In the genomic region with DNA sequence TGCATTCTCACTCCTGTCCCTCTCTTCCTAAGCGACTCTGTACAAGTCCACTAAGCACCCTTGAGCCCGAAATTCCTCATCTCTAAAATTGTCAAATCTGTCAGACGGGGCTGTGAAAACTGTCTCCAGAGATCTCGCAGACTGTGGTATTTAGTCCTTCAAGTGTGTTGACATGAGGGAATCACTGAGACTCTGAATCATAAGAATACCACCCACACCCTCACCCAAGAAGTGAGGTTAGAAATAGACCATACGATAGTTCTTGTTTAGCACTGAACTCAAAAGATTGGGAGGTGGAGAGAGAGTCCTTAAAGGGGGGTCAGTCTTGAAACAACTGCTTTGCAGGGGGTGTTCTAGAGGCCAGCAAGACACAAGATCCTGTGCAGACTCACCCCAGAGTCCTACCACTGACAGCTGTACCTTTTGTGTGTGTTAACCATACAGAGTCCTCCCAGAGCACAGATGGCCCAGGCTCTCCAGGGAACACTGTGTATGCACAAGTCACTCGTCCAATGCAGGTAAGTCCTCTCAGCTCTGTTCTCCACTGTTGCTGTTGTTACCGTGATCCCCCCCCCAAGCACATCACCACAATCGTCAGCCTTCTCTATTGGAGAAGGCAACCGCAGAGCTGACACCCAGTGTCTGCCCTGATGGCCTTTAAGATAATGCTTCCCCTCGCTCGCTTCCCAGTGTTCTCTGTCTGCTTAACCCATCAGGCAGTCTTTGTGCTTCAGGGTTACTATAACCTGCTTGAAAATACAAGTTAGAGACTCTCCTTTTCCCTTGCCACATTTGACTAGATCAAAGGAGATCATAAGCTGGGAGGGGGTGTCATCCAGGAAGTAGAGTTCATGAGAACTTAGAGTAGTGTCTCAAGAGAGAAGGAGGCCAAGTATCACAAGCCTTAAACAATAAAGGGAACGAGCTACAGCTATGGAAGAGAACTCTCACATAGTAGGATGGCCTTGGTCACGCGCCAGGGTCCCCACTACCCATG, we compare ENCODE assay signal across 23 mouse cellular contexts. TPM values are rescaled to one million over a fixed set of nuclear protein-coding genes. Genes with fewer than 3 reads are reported as not detected.
A peak's percentile ranks its signal among the peaks of the same experiment; 100 is the strongest.
DNase-seq lines count a peak whose midpoint lies in the region; ATAC-seq lines count a peak whose summit lies in the region.
"Had no signal": no experiment of that assay in that cellular context is flagged by ENCODE, and none has a peak within 500 bp of the region (broad histone marks: within the 10 kb centered on the region; RNA-seq: fewer than 3 reads in every experiment).

No protein-coding gene starts in this region.

- no peak overlapping the region for H3K9ac ChIP-seq in heart, embryonic 16.5 days (ENCODE audit: low read length)
- H3K9ac ChIP-seq: forebrain, embryonic 12.5 days; intestine, embryonic 15.5 days had no signal

- ATAC-seq in heart, embryonic 16.5 days (replicated peaks; ENCODE audit: extremely low read depth, insufficient read depth, low FRiP score), result 0 out of 2 replicates have a peak, but pooled peaks have one; percentile 23
- ATAC-seq: intestine, embryonic 15.5 days had no signal

- H3K36me3 ChIP-seq in heart, embryonic 16.5 days (ENCODE audit: control insufficient read depth, insufficient read depth), result no peaks in the 10 kb centered on the region
- H3K36me3 ChIP-seq in heart, embryonic 10.5 days, result no peaks in the 10 kb centered on the region
- H3K36me3 ChIP-seq: forebrain, embryonic 12.5 days; intestine, embryonic 15.5 days had no signal

- no peak overlapping the region for H3K4me2 ChIP-seq in heart, embryonic 16.5 days (ENCODE audit: low read depth, low read length)
- H3K4me2 ChIP-seq: forebrain, embryonic 12.5 days; intestine, embryonic 15.5 days had no signal

- no peaks in the 10 kb centered on the region for H3K4me1 ChIP-seq in heart, embryonic 16.5 days (ENCODE audit: control insufficient read depth, insufficient read depth, low read length)
- H3K4me1 ChIP-seq in heart, embryonic 10.5 days, result no peaks in the 10 kb centered on the region
- H3K4me1 ChIP-seq: intestine, embryonic 15.5 days had no signal

- H3K27ac ChIP-seq in heart, embryonic 16.5 days (ENCODE audit: low read length), result peak overlapping the region; percentile 20; the same call in 1 of the 2 replicates
- H3K27ac ChIP-seq in heart, embryonic 10.5 days, result no peak overlapping the region
- H3K27ac ChIP-seq: forebrain, embryonic 12.5 days; intestine, embryonic 15.5 days had no signal

- no peaks in the 10 kb centered on the region for H3K27me3 ChIP-seq in heart, embryonic 16.5 days (ENCODE audit: control insufficient read depth, insufficient read depth, low read length)
- no peaks in the 10 kb centered on the region for H3K27me3 ChIP-seq in heart, embryonic 10.5 days (ENCODE audit: insufficient read depth, poor library complexity, severe bottlenecking)
- H3K27me3 ChIP-seq: forebrain, embryonic 12.5 days; intestine, embryonic 15.5 days had no signal

- H3K9me3 ChIP-seq in heart, embryonic 16.5 days (replicated peaks; ENCODE audit: control insufficient read depth, low read length), result no peaks in the 10 kb centered on the region
- no peaks in the 10 kb centered on the region for H3K9me3 ChIP-seq in heart, embryonic 10.5 days
- H3K9me3 ChIP-seq: forebrain, embryonic 12.5 days; intestine, embryonic 15.5 days had no signal

- DNase-seq in heart, embryonic 10.5 days (ENCODE audit: low spot score), result no peak
- DNase-seq in CD4-positive, CD25-positive, alpha-beta regulatory T cell, adult 2 months (ENCODE audit: low read depth, low spot score), result peak; percentile 75
- peak; percentile 44 for DNase-seq in brain, adult 2 months (ENCODE audit: low read depth, low spot score)
- peak; percentile 49 for DNase-seq in thymus, postnatal 14 days
- DNase-seq in kidney, postnatal 4 days, result no peak
- no peak for DNase-seq in gastrocnemius, postnatal 4 days (ENCODE audit: low spot score in 2 of 2)
- DNase-seq: adrenal gland, adult 2 months; B cell, adult 2 months; cerebellum, postnatal 10 days; embryo, embryonic 11 days; gastrocnemius, postnatal 36 days; left cerebral cortex, postnatal 4 days; lung, adult 2 months; lung, postnatal 4 days; midbrain, embryonic 14.5 days had no signal

- 62% methylated on average over 14 of the region's 14 CpGs for WGBS in heart, embryonic 16.5 days
- 66% methylated on average over 14 of the region's 14 CpGs for whole genome bisulfite sequencing in heart, embryonic 10.5 days

- H3K4me3 ChIP-seq in heart, embryonic 16.5 days (ENCODE audit: low read length), result no peak overlapping the region
- H3K4me3 ChIP-seq in heart, embryonic 10.5 days, result no peak overlapping the region
- H3K4me3 ChIP-seq: forebrain, embryonic 12.5 days; intestine, embryonic 15.5 days had no signal

RNA-seq across cellular contexts. Expression of a gene that starts 21.9 kb away (rescaled TPM):
- 7.8 and 22.2 TPM in 2 replicates for polyA plus RNA-seq in heart, embryonic 16.5 days (2015; fragmentation: Nextera tagmentation; extraction: Ambion mirVana)
- polyA plus RNA-seq in heart, embryonic 10.5 days (2016; fragmentation: Nextera tagmentation; extraction: Ambion mirVana), result 0.08 TPM in 1 of 2 replicates, not detected in the other
- total RNA-seq in gastrocnemius, postnatal 4 days (2021), result under 1 TPM; 0.21 to 0.39 TPM
- total RNA-seq: layer of hippocampus, adult 18-20 months; left cerebral cortex, postnatal 4 days had no signal
- polyA plus RNA-seq: forebrain, embryonic 12.5 days; midbrain, embryonic 14.5 days had no signal

RNA-seq across cellular contexts. Expression of a gene that starts 43.8 kb away (rescaled TPM):
- polyA plus RNA-seq in heart, embryonic 16.5 days (2015; fragmentation: Nextera tagmentation; extraction: Ambion mirVana), result not detected in 2 replicates
- polyA plus RNA-seq in heart, embryonic 10.5 days (2016; fragmentation: Nextera tagmentation; extraction: Ambion mirVana), result not detected in 2 replicates
- total RNA-seq in gastrocnemius, postnatal 4 days (2021), result under 1 TPM; 0.16 to 0.20 TPM
- total RNA-seq: ES-E14; gastrocnemius, postnatal 36 days; layer of hippocampus, adult 18-20 months; left cerebral cortex, postnatal 4 days had no signal
- polyA plus RNA-seq: forebrain, embryonic 12.5 days; heart, embryonic 14.5 days; hindbrain, embryonic 11.5 days; intestine, embryonic 15.5 days; kidney, embryonic 14.5 days; midbrain, embryonic 14.5 days had no signal

Comparison
In these comparisons a context has a peak if more than half of its experiments do, and no peak if none do; other contexts are left out.
1. DNase-seq: peak in CD4-positive, CD25-positive, alpha-beta regulatory T cell, adult 2 months (single experiment), brain, adult 2 months (single experiment) and thymus, postnatal 14 days (single experiment); none in heart, embryonic 10.5 days (single experiment), kidney, postnatal 4 days (0 of 2) and gastrocnemius, postnatal 4 days (0 of 2).